Mouse (Mus musculus) lung, embryonic 16.5 days (tissue): Measurements from ENCODE around the gene Gm12216. TPM values are rescaled to one million over a fixed set of nuclear protein-coding genes. Genes with fewer than 3 reads are reported as not detected.
A peak's percentile ranks its signal among the peaks of the same experiment; 100 is the strongest.

Experiments used
- ATAC-seq: fragments of 200-750 bp; cut with Nextera tagmentation; 2 replicates; pipeline ENCODE4 v1.8.0; 2017; ENCODE audit warnings: low read depth, mild to moderate bottlenecking, moderate library complexity
- H3K27ac ChIP-seq: fragments of 300-500 bp; sonication (generic); 2 replicates; pipeline ENCODE4 v1.5.1; 2014; ENCODE audit warnings: mild to moderate bottlenecking, control low read depth, low read length
- H3K27me3 ChIP-seq: fragments of 300-500 bp; sonication (generic); 2 replicates; pipeline ENCODE4 v1.6.1; 2014; ENCODE audit warnings: low read depth, low read length, mixed read lengths; ENCODE audit not compliant: control insufficient read depth, insufficient read depth
- H3K36me3 ChIP-seq: fragments of 300-500 bp; sonication (generic); 2 replicates; pipeline ENCODE4 v1.6.1; 2014; ENCODE audit warnings: low read length; ENCODE audit not compliant: control insufficient read depth, insufficient read depth
- H3K4me1 ChIP-seq: fragments of 300-500 bp; sonication (generic); replicated peaks from 2 replicates; pipeline ENCODE4 v1.6.1; 2014; ENCODE audit warnings: low read length, mixed read lengths; ENCODE audit not compliant: control insufficient read depth, insufficient read depth
- H3K4me2 ChIP-seq: fragments of 300-500 bp; sonication (generic); 2 replicates; pipeline ENCODE4 v1.6.1; 2014; ENCODE audit warnings: low read depth, low read length, control low read depth
- H3K4me3 ChIP-seq: fragments of 300-500 bp; sonication (generic); 2 replicates; pipeline ENCODE4 v1.5.1; 2014; ENCODE audit warnings: mild to moderate bottlenecking, low read length, control low read depth
- H3K9ac ChIP-seq: fragments of 300-500 bp; sonication (generic); 2 replicates; pipeline ENCODE4 v1.6.1; 2014; ENCODE audit warnings: low read length, control low read depth
- H3K9me3 ChIP-seq: fragments of 300-500 bp; sonication (generic); 2 replicates; pipeline ENCODE4 v1.6.1; 2016; ENCODE audit warnings: low read length; ENCODE audit not compliant: control insufficient read depth
- WGBS: fragments of 180-500 bp; shearing (Covaris S2); extraction: QIAGEN DNeasy Blood & Tissue Kit; methylation state at CpG from one replicate; pipeline ENCODE4 v1.1.7; 2014; 5-methylcytosine and 5-hydroxymethylcytosine counted together
- polyA plus RNA-seq: library from polyadenylated mRNA; unstranded; fragments of >200 nt; fragmentation: Nextera tagmentation; extraction: Ambion mirVana; gene quantifications from 2 replicates; pipeline ENCODE4 v1.2.1, GENCODE M21; 2015

Gene Gm12216
- polyA plus RNA-seq, 1 experiment from 2014 or later: 1.8 TPM

- H3K27ac ChIP-seq: no peak overlapping the region
Observed at GRCm38 (mm10) chr11:53771001-53771744, 87.9 kb downstream of the Gm12216 start.

GRCm38 (mm10) chr11:53770125-53770791, 88.8 kb downstream of the Gm12216 start:
- Histone ChIP-seq H3K4me3 (peak overlapping the region; percentile 83), H3K4me1 (peaks cover 12% of the 10 kb centered on the region), H3K27me3 (no peaks in the 10 kb centered on the region), H3K9me3 (no peaks in the 10 kb centered on the region), H3K36me3 (peaks cover 2% of the 10 kb centered on the region; the same call in 1 of the 2 replicates), H3K9ac (peak overlapping the region; percentile 86), H3K27ac (peak overlapping the region; percentile 88), H3K4me2 (peak overlapping the region; percentile 61)
- peak; percentile 93 for ATAC-seq
- 0% methylated on average over 75 of the region's 75 CpGs for WGBS

More at GRCm38 (mm10) chr11:53771001-53771744, 87.9 kb downstream of the Gm12216 start:
- Histone ChIP-seq H3K4me3 (peak overlapping the region; percentile 83), H3K36me3 (peaks cover 2% of the 10 kb centered on the region), H3K9ac (peak overlapping the region; percentile 86), H3K27me3 (no peaks in the 10 kb centered on the region), H3K9me3 (no peaks in the 10 kb centered on the region), H3K4me1 (peaks cover 12% of the 10 kb centered on the region), H3K4me2 (peak overlapping the region; percentile 61)
- ATAC-seq: no peak
- 74% methylated on average over 11 of the region's 11 CpGs for WGBS

- Histone ChIP-seq H3K4me1 (peaks cover 14% of the 10 kb centered on the region), H3K27ac (peak within 1 kb of the TSS; percentile 88), H3K9me3 (no peaks in the 10 kb centered on the region), H3K4me2 (peak within 1 kb of the TSS; percentile 61), H3K36me3 (peaks cover 2% of the 10 kb centered on the region; the same call in 1 of the 2 replicates), H3K9ac (peak within 1 kb of the TSS; percentile 86), H3K4me3 (peak within 1 kb of the TSS; percentile 83), H3K27me3 (no peaks in the 10 kb centered on the region)
- peak; percentile 96 for ATAC-seq
- under 1% methylated on average over 39 of the region's 40 CpGs for WGBS
Observed at GRCm38 (mm10) chr11:53769760-53770124, 89.3 kb downstream of the Gm12216 start, which contains the start of gene Irf1. TSS of gene Irf1 (plus strand) at chr11:53770014.

GRCm38 (mm10) chr11:53769185-53769576, 89.9 kb downstream of the Gm12216 start:
- WGBS: 47% methylated on average over 12 of the region's 12 CpGs
- H3K27ac ChIP-seq: peak overlapping the region; percentile 41

GRCm38 (mm10) chr11:53768422-53769184, 90.5 kb downstream of the Gm12216 start:
- 69% methylated on average over 13 of the region's 13 CpGs for WGBS
- no peak overlapping the region for H3K4me3 ChIP-seq
- peaks cover 24% of the 10 kb centered on the region for H3K4me1 ChIP-seq
- no peak overlapping the region for H3K4me2 ChIP-seq
- no peak overlapping the region for H3K9ac ChIP-seq
- no peak overlapping the region for H3K27ac ChIP-seq
- no peak for ATAC-seq
- H3K9me3 ChIP-seq: no peaks in the 10 kb centered on the region
- H3K27me3 ChIP-seq: no peaks in the 10 kb centered on the region
- no peaks in the 10 kb centered on the region for H3K36me3 ChIP-seq

More at GRCm38 (mm10) chr11:53769185-53769576, 89.9 kb downstream of the Gm12216 start:
- no peaks in the 10 kb centered on the region for H3K27me3 ChIP-seq
- peak overlapping the region; percentile 61 for H3K4me2 ChIP-seq
- peaks cover 2% of the 10 kb centered on the region; the same call in 1 of the 2 replicates for H3K36me3 ChIP-seq
- peak overlapping the region; percentile 83 for H3K4me3 ChIP-seq
- peaks cover 19% of the 10 kb centered on the region for H3K4me1 ChIP-seq
- no peaks in the 10 kb centered on the region for H3K9me3 ChIP-seq
- no peak for ATAC-seq
- H3K9ac ChIP-seq: peak overlapping the region; percentile 86

- WGBS: 49% methylated on average over 5 of the region's 5 CpGs
- H3K36me3 ChIP-seq: no peaks in the 10 kb centered on the region
- no peak overlapping the region for H3K4me2 ChIP-seq
- no peak for ATAC-seq
- no peaks in the 10 kb centered on the region for H3K9me3 ChIP-seq
- peak overlapping the region; percentile 99 for H3K27ac ChIP-seq
- H3K4me3 ChIP-seq: no peak overlapping the region
- H3K27me3 ChIP-seq: no peaks in the 10 kb centered on the region
- H3K9ac ChIP-seq: peak overlapping the region; percentile 72
- peaks cover 48% of the 10 kb centered on the region for H3K4me1 ChIP-seq
Observed at GRCm38 (mm10) chr11:53764581-53764980, 94.5 kb downstream of the Gm12216 start.

GRCm38 (mm10) chr11:53763496-53764140, 95.4 kb downstream of the Gm12216 start:
- peak overlapping the region; percentile 43 for H3K4me3 ChIP-seq
- WGBS: under 1% methylated on average over 31 of the region's 33 CpGs
- H3K4me2 ChIP-seq: peak overlapping the region; percentile 82
- H3K9ac ChIP-seq: peak overlapping the region; percentile 72
- H3K27ac ChIP-seq: peak overlapping the region; percentile 99
- no peaks in the 10 kb centered on the region for H3K36me3 ChIP-seq
- peak; percentile 81 for ATAC-seq
- no peaks in the 10 kb centered on the region for H3K9me3 ChIP-seq
- no peaks in the 10 kb centered on the region for H3K27me3 ChIP-seq
- H3K4me1 ChIP-seq: peaks cover 47% of the 10 kb centered on the region

- H3K4me3 ChIP-seq: peak overlapping the region; percentile 43
- ATAC-seq: peak; percentile 48
- peak overlapping the region; percentile 72 for H3K9ac ChIP-seq
- peaks cover 47% of the 10 kb centered on the region for H3K4me1 ChIP-seq
- H3K27ac ChIP-seq: peak overlapping the region; percentile 99
- H3K36me3 ChIP-seq: no peaks in the 10 kb centered on the region
- H3K4me2 ChIP-seq: peak overlapping the region; percentile 82
- no peaks in the 10 kb centered on the region for H3K9me3 ChIP-seq
- no peaks in the 10 kb centered on the region for H3K27me3 ChIP-seq
- WGBS: 2% methylated on average over 23 of the region's 23 CpGs
Observed at GRCm38 (mm10) chr11:53762827-53763495, 96.1 kb downstream of the Gm12216 start.
